Mouse (Mus musculus) hindbrain, embryonic 15.5 days (tissue): ENCODE measurements around the gene Dbr1. TPM values are rescaled to one million over a fixed set of nuclear protein-coding genes. Genes with fewer than 3 reads are reported as not detected.

Experiments
- ATAC-seq: fragments of 200-750 bp; cut with Nextera tagmentation; 2 replicates; pipeline ENCODE4 v1.8.0; 2017; ENCODE audit warnings: low read depth, moderate number of reproducible peaks, moderate TSS enrichment; ENCODE audit not compliant: low FRiP score
- H3K27ac ChIP-seq: fragments of 300-500 bp; sonication (generic); replicated peaks from 2 replicates; pipeline ENCODE4 v1.5.1; 2015; ENCODE audit warnings: mild to moderate bottlenecking, inconsistent platforms
- H3K27me3 ChIP-seq: fragments of 300-500 bp; sonication (generic); 2 replicates; pipeline ENCODE4 v1.6.1; 2015; ENCODE audit warnings: control low read depth, inconsistent platforms
- H3K36me3 ChIP-seq: fragments of 300-500 bp; sonication (generic); 2 replicates; pipeline ENCODE4 v1.6.1; 2015; ENCODE audit warnings: control low read depth, inconsistent platforms
- H3K4me1 ChIP-seq: fragments of 300-500 bp; sonication (generic); replicated peaks from 2 replicates; pipeline ENCODE4 v1.6.1; 2015; ENCODE audit warnings: control low read depth, inconsistent platforms
- H3K4me2 ChIP-seq: fragments of 300-500 bp; sonication (generic); 2 replicates; pipeline ENCODE4 v1.6.1; 2015; ENCODE audit warnings: moderate library complexity, mild to moderate bottlenecking, inconsistent platforms
- H3K4me3 ChIP-seq: fragments of 300-500 bp; sonication (generic); 2 replicates; pipeline ENCODE4 v1.5.1; 2015; ENCODE audit warnings: mild to moderate bottlenecking, inconsistent platforms
- H3K9ac ChIP-seq: fragments of 300-500 bp; sonication (generic); 2 replicates; pipeline ENCODE4 v1.6.1; 2015; ENCODE audit warnings: inconsistent platforms
- H3K9me3 ChIP-seq: fragments of 300-500 bp; sonication (generic); 2 replicates; pipeline ENCODE4 v1.6.1; 2016; ENCODE audit warnings: control low read depth, inconsistent platforms
- WGBS: fragments of 180-500 bp; shearing (Covaris S2); methylation state at CpG from one replicate; pipeline ENCODE4 v1.1.7; 2015; 5-methylcytosine and 5-hydroxymethylcytosine counted together
- polyA plus RNA-seq: library from polyadenylated mRNA; unstranded; fragments of >200 nt; fragmentation: Nextera tagmentation; extraction: Ambion mirVana; gene quantifications from 2 replicates; pipeline ENCODE4 v1.2.1, GENCODE M21; 2015

Gene Dbr1
- polyA plus RNA-seq, 1 experiment from 2014 or later, result 23.0 TPM

DNA sequence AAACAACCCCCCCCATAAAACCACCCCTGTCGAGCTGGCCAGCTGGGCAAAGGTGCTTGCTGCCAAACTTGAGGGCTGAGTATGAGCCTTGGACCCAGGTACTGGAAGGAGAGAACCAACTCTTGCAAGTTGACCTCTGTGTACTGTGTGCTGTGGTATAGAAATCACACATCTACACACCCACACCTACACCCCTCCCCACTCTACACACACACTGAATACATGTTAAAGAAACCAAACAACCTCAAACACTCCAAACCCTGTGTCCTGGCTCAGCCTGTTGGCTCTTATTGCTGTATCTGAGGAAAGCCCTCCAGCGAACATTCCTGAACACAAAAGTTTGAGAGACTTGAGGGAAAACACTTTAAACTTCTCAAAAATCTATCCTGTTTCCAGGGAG, 47.4 kb downstream of the Dbr1 start:
- 61% methylated on average over 2 of the region's 2 CpGs for WGBS
- H3K36me3 ChIP-seq, result no peaks in the 10 kb centered on the region
- no peak for ATAC-seq
- no peaks in the 10 kb centered on the region for H3K9me3 ChIP-seq
- H3K27me3 ChIP-seq, result no peaks in the 10 kb centered on the region
- no peak overlapping the region for H3K9ac ChIP-seq
- no peak overlapping the region for H3K4me2 ChIP-seq
- H3K4me3 ChIP-seq, result no peak overlapping the region
- no peaks in the 10 kb centered on the region for H3K4me1 ChIP-seq
- H3K27ac ChIP-seq, result no peak overlapping the region

DNA sequence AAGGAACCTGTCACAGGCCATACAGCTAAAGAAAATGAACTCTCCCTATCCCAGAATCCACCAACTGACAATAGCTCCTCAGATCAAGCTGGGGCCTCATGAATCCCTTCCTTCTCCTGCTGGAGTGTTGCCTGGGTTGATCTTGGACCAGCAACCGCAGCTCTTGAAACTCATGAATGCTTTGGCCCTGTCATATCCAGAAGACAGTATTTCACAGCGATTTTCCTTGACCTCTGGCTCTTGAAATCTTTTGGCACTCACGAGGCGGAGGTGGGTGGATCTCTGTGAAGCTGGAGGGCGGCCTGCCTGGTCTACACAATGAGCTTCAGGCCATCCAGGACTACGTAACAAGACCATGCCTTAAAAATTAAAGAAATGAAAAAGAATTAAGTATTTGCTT, 48.5 kb downstream of the Dbr1 start:
- WGBS, result 80% methylated on average over 6 of the region's 6 CpGs
- no peaks in the 10 kb centered on the region for H3K9me3 ChIP-seq
- no peaks in the 10 kb centered on the region for H3K27me3 ChIP-seq
- peaks cover 6% of the 10 kb centered on the region for H3K4me1 ChIP-seq
- no peak overlapping the region for H3K9ac ChIP-seq
- no peak for ATAC-seq
- H3K27ac ChIP-seq, result no peak overlapping the region
- no peak overlapping the region for H3K4me2 ChIP-seq
- H3K36me3 ChIP-seq, result no peaks in the 10 kb centered on the region
- no peak overlapping the region for H3K4me3 ChIP-seq

DNA sequence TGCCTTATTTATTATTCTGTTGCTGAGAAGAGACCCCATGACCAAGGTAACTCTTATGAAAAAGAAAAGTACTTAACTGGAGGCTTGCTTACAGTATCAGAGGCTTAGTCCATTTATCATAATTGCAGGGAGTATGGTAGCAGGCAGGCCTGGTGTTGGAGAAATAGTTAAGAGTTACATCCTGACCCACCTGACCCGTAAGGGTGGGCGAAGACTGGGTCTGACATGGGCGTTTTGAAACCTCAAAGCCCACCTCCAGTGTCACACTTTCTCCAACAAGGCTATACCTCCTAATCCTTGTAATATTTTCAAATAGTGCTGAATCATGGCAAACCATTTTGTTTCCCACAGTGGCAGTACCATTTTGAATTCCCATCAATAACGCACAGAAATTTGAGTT, 53.0 kb downstream of the Dbr1 start:
- H3K4me3 ChIP-seq, result peak overlapping the region; percentile 64
- peaks cover 33% of the 10 kb centered on the region for H3K4me1 ChIP-seq
- H3K27me3 ChIP-seq, result no peaks in the 10 kb centered on the region
- H3K9ac ChIP-seq, result peak overlapping the region; percentile 68; the same call in 1 of the 2 replicates
- peak overlapping the region; percentile 80 for H3K4me2 ChIP-seq
- WGBS, result 61% methylated on average over 4 of the region's 4 CpGs
- no peaks in the 10 kb centered on the region for H3K36me3 ChIP-seq
- H3K9me3 ChIP-seq, result no peaks in the 10 kb centered on the region
- H3K27ac ChIP-seq, result peak overlapping the region; percentile 87
- ATAC-seq, result no peak

DNA sequence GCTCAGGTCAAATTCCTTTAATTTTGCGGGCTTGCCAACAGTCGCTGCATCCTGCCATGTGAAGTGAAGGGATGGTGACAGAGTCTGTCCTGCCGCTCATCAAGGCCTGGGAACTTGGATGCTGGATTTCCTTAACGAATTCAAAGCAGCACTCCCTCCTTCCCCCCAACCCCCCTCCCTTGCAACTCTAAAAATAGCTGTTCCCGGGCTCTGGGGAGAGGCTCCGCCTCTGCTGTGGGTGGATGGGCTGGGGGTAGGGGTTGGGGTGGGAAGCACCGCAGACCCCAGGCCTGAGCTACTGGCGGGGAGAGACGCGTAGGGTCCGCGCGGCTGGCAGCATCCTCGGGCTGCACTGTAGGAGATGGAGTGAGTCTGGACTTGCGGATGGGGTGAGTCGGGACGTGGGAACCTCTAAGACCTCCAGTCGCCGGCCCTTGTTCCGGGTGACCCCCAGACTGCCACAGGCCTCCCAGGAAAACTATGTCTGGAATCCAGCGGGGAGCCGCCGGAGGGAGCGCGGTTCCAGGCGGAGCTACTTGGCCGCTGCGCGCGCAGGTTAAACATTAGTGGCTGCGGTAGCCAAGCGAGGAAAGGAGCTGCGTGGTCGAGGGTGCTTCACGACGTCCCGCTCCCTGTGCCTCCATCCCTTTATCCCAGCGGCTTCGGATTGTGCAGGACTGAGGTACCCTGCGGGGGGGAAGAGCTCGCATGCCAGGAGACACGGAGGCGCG, 53.8 kb downstream of the Dbr1 start, which contains the start of gene Dzip1l:
Gene Dzip1l (plus strand): TSS at position 216 of the 731 bp plus-strand sequence.
- H3K4me1 ChIP-seq, result peaks cover 33% of the 10 kb centered on the region
- ATAC-seq, result peak; percentile 88
- no peaks in the 10 kb centered on the region for H3K36me3 ChIP-seq
- H3K4me2 ChIP-seq, result peak within 1 kb of the TSS; percentile 80
- peak within 1 kb of the TSS; percentile 68 for H3K9ac ChIP-seq
- H3K9me3 ChIP-seq, result no peaks in the 10 kb centered on the region
- H3K27ac ChIP-seq, result peak within 1 kb of the TSS; percentile 87
- peak within 1 kb of the TSS; percentile 64 for H3K4me3 ChIP-seq
- H3K27me3 ChIP-seq, result no peaks in the 10 kb centered on the region
- under 1% methylated on average over 44 of the region's 44 CpGs for WGBS

DNA sequence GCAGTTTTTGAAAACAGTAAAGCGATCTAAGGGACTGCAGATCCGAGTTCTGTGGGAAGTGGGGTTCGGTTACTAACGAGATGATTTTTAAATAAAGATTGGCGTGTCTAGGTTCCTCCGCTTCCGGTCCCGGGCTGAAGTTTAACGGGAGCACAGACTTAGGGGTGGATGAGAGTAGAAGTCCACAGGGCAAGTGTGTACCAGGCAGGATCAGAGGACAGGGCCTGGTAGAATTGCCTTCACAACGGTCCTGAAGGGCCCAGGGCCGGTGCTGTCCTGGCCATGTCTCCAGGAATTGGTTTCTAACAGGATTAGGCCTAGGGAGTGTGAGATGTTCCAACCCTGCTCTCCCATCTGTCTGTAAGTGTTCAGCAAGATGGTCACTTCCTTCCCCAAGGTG, 54.5 kb downstream of the Dbr1 start:
- ATAC-seq, result peak; percentile 12; the same call in 1 of the 2 replicates
- peaks cover 33% of the 10 kb centered on the region for H3K4me1 ChIP-seq
- peak overlapping the region; percentile 87 for H3K27ac ChIP-seq
- H3K27me3 ChIP-seq, result no peaks in the 10 kb centered on the region
- peak overlapping the region; percentile 68 for H3K9ac ChIP-seq
- 1% methylated on average over 11 of the region's 11 CpGs for WGBS
- peak overlapping the region; percentile 80 for H3K4me2 ChIP-seq
- peak overlapping the region; percentile 64 for H3K4me3 ChIP-seq
- no peaks in the 10 kb centered on the region for H3K9me3 ChIP-seq
- no peaks in the 10 kb centered on the region for H3K36me3 ChIP-seq

DNA sequence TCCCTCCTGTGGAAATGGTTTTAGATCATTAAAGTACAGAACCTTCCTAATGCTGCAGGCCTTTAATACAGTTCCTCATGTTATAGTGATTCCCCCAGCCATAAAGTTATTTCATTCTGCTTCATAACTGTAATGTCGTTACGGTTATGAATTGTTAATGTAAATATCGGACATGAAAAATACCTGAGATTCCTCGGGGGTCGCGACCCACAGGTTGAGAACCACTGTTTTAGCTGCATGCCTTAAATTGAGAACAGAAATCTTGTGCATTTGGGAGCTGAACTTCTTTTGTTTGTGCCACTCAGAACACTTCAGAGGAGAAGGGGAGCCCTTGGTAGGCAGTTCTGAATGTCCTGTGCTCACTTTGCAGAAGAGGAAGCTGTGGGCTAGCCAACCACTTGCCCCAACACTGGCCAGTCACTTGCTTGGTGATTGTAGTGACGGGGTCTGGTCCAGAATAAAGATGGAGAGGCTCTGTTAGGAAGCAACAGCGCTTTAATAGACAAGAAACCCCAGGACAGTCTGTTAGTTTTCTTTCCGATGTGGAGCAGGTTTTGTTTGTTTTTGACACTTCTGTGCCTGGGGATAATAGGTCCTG, 55.0 kb downstream of the Dbr1 start:
- Histone ChIP-seq H3K4me3 (peak overlapping the region; percentile 64), H3K9me3 (no peaks in the 10 kb centered on the region), H3K36me3 (no peaks in the 10 kb centered on the region), H3K4me2 (peak overlapping the region; percentile 80), H3K9ac (peak overlapping the region; percentile 68), H3K27ac (peak overlapping the region; percentile 87), H3K27me3 (no peaks in the 10 kb centered on the region), H3K4me1 (peaks cover 33% of the 10 kb centered on the region)
- no peak for ATAC-seq
- 43% methylated on average over 9 of the region's 9 CpGs for WGBS

DNA sequence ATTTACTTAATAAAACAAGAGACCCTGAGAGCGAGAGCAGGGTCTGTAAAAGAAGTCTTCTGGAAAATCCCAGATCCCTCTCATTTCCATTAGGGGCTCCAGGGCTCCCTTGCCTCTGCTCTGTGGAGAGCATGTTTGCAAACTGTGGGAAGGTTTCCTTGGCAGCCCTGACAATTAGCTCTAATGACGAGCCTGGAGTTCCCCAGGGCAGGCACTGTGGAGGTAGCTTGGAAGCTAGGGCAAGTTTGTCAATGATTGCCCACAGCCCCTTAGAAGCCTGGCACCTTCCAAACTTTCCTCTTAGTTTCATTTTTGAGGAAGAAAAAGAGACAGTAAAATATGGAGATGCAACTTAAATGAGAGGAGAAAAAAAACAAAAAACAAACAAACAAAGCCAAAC, 56.2 kb downstream of the Dbr1 start:
- Histone ChIP-seq H3K36me3 (no peaks in the 10 kb centered on the region), H3K4me3 (peak overlapping the region; percentile 16), H3K27me3 (no peaks in the 10 kb centered on the region), H3K9ac (no peak overlapping the region), H3K9me3 (no peaks in the 10 kb centered on the region), H3K4me2 (peak overlapping the region; percentile 47), H3K4me1 (peaks cover 33% of the 10 kb centered on the region), H3K27ac (peak overlapping the region; percentile 58)
- WGBS, result 22% methylated on average over 2 of the region's 2 CpGs
- no peak for ATAC-seq

DNA sequence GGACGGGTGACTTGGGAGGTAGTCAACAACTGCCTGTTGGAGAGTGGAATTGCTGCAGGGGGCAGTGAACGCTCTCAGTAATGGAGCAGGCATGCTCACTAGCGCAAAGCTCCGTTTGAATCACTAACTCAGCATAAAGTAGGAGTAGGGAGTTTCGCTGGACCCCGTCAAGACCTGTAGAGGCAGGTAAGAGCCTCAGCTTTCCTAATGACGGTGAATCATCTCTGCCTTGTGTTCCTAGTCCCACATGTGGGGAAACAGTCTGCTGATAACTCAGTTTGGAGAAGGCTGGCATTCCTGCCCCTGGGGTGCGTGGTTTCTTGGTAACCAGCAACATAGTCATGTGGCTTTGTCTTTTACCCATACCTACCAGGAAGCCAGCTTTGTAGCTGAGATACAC, 56.7 kb downstream of the Dbr1 start:
- peak overlapping the region; percentile 58 for H3K27ac ChIP-seq
- H3K4me2 ChIP-seq, result peak overlapping the region; percentile 47
- no peak overlapping the region for H3K9ac ChIP-seq
- no peaks in the 10 kb centered on the region for H3K9me3 ChIP-seq
- ATAC-seq, result no peak
- H3K4me1 ChIP-seq, result peaks cover 33% of the 10 kb centered on the region
- H3K4me3 ChIP-seq, result peak overlapping the region; percentile 16
- no peaks in the 10 kb centered on the region for H3K36me3 ChIP-seq
- no peaks in the 10 kb centered on the region for H3K27me3 ChIP-seq
- WGBS, result 18% methylated on average over 8 of the region's 8 CpGs

Other genes starting within 250 kb of the Dbr1 start
- gene Esyt3, start 217.2 kb upstream of the Dbr1 start, polyA plus RNA-seq, result 0.76 and 0.87 TPM in 2 replicates
- 53.8 and 57.1 TPM in 2 replicates for gene Mras, start 138.4 kb upstream of the Dbr1 start, polyA plus RNA-seq
- 0.60 and 0.62 TPM in 2 replicates for gene Nme9, start 124.3 kb upstream of the Dbr1 start, polyA plus RNA-seq
- 68.3 and 72.7 TPM in 2 replicates for gene Armc8, start 6.9 kb upstream of the Dbr1 start, polyA plus RNA-seq
- not detected in 2 replicates for gene A4gnt, start 36.7 kb downstream of the Dbr1 start, polyA plus RNA-seq
- gene Dzip1l, start 53.7 kb downstream of the Dbr1 start, polyA plus RNA-seq, result 9.9 and 10.9 TPM in 2 replicates
- 0.09 TPM in 1 of 2 replicates, not detected in the other for gene Cldn18, start 141.5 kb downstream of the Dbr1 start, polyA plus RNA-seq